Mouse (Mus musculus) G1E-ER4 (cell line): Measurements from ENCODE around the gene Rrp7a. TPM values are rescaled to one million over a fixed set of nuclear protein-coding genes. Genes with fewer than 3 reads are reported as not detected.

Source experiments
- GATA1 ChIP-seq: IDR thresholded peaks from one replicate; pipeline ENCODE4 v1.8.0; 2012; ENCODE audit warnings: low read length, inconsistent platforms
- polyA plus RNA-seq: library from polyadenylated mRNA; stranded (reverse); fragments of >175 nt; gene quantifications from 2 replicates; pipeline ENCODE4 v1.2.3, GENCODE M21; 2012

Gene Rrp7a
- polyA plus RNA-seq, 1 experiment = 52.6 TPM

DNA sequence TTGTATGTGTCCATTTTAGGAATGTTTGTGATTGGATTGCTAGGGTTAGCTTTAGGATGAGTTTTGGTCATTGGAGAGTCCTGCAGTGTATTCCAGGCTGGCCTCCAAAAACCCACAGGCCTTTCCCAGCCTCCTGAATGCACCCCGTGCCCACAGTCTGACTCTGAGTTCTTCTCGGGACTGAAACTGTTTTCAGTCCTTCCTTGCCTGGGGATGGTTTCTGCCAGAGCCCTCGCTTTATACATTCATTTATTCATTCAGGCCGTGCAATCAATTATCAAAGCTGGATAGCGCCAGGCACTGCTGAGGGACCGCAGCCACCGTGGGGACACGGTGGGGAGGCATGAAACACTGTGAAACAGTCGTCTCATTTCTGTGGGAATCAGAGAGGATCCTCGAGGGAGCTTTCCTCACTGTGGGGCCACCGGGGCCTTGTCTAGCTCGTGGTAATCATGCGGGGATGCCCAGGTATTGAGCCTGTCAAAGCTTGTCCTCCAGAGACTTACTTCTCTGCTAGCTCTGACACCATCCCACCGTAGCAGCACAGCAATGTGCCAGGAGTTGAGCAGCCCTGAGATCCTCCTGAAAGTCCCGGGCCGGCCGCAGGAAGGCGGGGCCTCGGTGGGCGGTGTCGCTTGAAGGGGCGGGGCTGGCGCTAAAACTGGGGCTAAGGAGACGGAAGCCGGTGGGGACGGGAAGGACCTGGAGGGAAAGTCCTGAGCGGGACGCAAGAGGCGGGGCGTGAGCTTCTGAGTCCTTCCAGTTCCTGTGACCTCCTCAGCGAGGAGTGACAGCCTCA is 22.9 kb downstream of the Rrp7a start:
- TF ChIP-seq GATA1 = no peak

DNA sequence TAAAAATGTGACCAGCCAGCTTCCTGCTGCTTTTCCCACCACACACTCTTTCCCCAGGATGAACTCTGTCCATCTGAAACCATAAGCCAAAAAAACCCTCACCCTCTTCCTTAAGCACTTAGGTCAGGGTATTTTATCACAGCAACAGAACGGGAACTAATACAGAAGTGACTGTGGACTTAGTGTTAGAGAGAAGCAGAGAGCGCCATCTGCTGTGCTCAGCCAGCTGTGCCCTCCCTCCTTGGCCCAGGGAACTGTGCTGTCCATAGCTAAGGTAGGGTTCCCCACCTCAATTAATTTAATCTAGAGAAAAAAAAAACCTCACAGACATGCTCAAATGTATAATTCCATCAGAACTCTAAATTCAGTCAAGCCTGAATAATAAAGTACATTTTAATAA is 26.7 kb downstream of the Rrp7a start:
- no peak for TF ChIP-seq GATA1

DNA sequence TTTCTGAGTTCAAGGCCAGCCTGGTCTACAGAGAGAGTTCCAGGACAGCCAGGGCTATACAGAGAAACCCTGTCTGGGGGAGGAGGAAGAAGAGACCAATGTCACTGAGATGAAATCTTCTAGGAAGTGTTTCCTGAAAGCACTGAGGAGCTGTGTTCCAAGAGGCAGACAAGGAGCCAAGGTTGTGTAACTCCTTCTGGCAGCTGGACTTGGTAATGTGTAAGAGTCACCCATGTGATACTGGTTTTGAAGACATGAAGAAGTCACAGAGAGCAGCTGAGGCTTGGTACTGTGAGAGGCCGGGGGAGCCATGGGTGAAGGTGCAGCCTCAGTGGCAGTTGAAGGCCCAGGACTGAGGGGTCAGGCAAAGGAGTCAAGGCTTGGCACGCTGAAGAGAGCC is 28.9 kb downstream of the Rrp7a start:
- no peak for TF ChIP-seq GATA1

DNA sequence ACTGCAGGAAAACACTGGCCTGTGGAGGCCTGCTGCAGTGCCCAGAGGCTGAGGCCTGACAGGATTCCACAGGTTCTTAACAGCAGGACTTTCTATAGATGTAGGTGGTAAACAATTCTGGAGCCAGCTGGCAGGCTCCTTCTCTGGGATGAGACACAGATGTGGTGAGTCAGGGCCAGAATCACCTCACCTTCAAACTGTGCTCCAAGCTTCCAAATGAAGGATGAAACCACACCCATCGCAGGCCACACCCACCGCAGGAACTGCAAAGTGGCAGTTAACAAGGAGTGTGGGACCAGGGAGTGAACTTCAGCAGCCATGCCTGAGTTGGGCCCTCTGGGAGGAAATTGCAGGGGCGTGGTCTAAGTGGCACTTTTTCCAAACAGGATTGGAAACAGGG is 31.7 kb downstream of the Rrp7a start:
- no peak for TF ChIP-seq GATA1

DNA sequence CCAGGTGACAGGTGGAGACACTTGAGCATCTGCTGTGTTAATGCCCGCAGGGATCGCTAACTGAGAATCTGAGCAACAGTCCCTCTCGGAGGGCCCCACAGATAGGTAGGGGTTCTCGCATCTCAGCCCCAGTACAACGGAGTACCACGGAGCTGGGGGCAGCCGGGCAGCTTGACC is 33.3 kb downstream of the Rrp7a start, which contains the start of gene Serhl:
Serhl (plus strand) TSS at position 78 of the 177 bp plus-strand sequence.
- no peak for TF ChIP-seq GATA1

DNA sequence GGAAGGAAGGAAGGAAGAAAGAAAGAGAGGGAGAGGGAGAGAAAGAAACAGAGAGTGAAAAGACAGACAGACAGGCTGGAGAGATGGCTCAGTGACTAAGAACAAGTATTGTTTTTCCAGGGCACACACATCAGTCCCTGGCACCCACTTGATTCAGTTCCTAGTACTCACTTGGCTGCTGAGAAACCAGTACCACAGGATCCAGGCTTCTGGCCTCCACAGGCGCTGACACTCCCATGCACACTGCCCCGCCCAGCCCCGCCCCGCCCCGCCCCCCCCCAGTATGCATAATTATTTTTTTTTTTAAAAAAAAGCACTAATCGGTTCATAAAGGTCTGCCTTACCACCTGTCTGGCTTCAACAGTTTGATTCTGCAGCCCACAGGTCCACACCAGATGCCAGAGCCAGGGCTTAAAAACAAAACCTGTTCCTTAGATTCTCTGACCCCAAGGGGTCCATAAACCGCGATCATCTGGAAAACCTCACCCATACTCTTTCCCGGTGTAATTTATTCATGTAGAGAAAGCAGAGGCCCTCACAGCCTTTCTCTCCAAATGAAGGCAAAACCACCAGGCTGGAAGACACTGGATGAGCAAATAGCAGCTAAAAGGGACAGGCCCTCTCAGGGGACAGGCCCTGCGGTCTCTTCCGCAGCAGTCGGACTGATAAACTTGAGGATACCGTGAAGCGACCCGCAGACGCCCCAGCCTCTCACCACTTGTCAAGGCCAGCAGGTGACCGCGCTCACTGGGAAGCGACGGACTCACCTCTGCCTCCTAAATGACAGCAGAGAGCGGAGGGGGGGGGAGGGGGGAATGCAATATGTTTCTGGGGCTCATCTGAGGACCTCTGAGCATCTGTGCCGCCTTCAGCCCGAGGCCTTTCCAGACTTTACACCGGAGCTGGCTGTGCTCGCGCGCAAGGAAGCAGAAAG is 33.8 kb downstream of the Rrp7a start:
- no peak for TF ChIP-seq GATA1

DNA sequence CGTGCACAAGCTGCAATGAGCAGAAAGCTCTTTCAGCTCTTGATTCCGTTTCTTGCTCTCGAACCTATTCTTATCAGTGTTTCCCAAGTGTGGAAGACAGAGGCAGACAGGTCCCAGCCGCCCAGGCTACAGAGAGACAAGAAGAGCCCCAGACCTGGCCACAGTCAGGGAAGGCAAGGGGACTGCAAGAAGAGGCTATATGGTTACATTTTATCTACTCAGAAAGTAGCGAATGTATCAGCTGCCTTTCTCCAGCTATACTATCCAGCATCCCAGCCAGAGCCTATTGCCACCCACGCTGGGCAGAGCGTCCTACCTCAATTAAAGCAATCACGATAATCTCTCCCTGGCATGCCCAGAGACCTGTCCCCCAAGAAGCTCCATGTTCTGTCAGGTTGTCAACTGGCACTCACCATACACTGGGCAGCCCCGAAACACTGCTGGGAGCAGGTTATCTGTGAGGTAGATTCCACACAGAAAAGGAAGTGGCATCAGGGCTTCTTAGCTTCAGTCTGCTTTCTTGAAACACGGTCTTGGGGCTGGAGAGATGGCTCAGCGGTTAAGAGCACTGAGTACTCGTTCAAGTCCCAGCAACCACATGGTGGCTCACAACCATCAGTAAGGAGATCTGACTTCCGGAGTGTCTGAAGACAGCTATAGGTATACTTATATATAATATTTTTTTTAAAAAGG is 35.8 kb downstream of the Rrp7a start:
- TF ChIP-seq GATA1 = no peak

DNA sequence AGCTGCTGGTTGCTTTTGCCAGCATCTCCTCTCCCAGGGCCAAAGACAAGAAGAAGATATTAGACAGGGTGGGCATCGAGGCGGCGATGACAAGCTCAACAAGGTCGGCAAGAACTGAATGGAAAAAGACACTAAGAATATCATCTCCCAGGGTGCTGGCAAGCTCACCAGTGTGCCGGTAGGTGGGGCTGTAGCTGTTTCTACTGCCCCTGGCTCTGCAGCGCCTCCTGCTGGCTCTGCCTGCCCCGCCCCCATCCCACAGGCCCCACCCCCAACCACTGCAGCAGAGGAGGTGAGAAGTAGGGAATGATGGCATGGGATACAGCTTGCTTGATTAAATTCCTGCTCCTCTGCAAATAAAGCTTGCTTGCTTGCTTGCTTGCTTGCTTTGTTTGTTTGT is 36.7 kb downstream of the Rrp7a start:
- TF ChIP-seq GATA1 = no peak

DNA sequence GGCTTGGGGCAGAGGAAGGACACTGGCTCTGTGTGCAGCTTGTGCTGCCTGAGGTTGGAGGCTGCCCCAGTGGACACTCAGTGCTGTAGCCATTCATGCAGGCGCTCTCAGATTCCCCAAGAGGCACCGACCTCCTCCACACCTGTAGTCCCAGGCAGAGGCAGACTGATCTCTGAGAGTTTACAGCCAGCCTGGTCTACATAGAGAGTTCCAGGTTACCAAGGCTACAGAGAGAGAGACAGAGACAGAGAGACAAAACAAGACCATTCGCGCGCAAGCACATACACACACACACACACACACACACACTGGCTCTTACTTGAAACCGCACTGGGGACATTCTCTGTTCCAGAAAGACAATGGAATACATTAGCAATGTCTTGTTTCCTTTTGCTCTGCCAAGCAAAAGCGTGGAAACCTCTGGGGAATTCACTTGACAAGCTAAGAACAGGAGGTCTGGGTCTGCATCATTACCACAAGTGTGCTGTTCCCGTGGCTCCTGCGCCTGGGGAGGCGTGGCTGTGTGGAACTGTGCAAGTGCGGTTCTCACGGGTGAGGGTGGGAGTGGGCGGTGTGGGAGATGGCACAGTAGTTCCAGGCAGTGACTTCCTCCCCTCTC is 38.5 kb downstream of the Rrp7a start:
- TF ChIP-seq GATA1 = no peak

DNA sequence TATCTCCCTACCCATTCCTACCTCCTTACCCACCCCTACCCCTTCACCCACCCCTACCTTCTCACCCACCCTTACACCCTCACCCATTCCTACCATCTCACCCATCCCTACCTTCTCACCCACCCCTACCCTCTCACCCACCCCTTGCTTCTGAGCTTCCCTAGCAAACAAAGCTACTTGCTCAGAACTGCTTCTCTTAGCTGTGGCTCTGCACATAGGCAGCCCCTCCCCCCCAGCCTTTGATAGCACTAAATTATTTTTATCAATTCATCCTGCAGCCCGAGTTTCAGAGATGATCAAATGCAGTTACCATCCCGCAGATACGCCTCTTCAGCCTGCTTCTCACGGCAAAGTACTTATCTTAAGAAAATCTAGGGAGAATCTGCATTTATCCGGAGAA is 39.1 kb downstream of the Rrp7a start:
- no peak for TF ChIP-seq GATA1

DNA sequence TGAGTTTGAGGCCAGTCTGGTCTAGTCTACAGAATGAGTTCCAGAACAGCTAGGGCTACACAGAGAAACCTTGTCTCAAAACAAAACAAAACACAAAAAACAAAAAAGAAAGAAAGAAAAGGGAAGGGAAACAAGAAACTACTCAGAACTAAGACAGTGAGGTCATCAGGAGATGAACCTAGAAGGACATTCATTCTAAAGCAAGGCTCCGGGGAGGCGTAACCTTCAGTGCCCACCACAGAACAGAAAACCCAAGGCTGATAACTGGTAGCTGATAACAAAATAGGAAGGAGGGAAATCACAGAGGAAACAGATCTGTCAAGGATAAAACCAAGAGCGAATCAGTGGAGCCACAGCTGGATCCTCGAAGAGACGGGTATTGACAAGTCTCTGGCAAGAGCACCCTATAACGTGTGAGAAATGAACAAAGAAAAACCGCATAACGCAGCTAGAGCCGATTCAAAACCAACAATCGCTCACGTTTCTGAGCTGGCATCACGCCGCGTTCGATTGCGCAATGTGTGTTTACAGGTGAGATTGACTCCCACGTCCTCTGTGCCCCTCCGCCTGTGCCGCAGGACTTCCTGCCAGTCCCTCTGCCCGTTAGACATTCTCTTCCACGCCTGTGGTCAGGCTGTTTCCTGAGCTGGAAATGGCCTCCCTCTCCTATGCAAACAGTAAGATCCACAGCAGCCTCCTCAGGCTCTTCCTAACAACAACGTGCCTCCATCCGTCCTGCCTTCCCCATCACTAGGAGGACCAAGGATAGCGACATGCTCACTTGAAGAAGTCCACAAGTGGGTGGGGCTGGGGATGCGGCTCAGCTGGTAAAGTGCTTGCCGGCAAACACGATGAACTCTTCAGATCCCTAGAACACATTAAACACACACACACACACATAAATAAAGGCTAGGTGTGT is 46.7 kb downstream of the Rrp7a start:
- TF ChIP-seq GATA1 = no peak

DNA sequence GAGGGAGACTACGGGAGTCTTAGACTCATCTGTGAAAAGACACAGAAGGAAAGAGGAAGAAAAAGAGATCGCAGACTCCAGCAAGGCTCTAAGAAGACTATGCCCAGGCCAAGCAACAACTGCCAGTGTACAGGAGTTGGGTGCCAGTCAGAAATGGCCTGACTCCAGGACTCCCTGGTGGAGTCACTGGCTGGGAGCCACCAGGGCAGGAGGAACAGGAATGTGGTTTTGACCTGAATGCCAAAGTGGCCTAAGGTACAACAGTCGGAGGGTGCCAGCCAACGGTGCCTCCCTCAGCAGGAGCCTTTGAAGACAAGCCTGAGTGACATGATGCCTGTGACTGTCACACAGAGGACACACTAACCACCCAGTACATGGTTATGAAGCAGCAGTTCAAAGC is 48.4 kb downstream of the Rrp7a start:
- TF ChIP-seq GATA1 = no peak

DNA sequence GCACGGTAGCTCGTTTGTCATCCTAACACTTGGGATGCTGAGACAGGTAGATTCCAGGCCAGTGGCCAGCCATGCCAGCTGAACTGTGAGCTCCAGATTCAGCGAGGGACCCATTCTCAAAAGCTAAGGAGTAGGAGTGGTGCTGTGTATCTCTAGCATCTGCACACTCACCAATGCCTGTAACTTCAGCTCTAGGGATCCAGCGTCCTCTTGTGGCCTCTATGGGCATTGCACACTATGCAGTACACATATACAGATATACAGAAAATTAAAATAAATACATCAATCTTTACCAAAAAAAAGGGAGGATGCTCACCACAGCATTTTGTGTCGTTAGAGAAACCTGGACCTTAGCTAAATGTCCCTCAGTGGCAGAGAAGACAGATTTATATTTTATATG is 50.8 kb downstream of the Rrp7a start:
- no peak for TF ChIP-seq GATA1

DNA sequence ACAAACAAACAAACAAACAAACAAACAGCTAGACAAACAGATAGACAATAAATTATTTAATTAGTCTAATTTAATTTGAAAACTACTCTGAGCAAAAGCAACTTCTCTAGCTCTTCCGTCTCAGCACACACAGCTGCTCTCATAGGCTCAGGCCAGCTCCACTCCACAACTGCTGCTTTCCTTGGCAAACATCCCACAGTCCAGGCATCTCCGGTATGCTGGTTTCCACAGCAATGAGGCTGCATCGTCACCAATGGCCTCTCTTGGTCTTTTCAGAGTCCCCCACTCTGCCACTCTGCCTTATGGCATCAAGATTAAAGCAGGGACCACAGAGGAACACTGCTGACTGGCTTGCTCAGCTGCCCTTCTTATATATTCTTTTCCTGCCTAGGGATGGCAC is 51.7 kb downstream of the Rrp7a start:
- no peak for TF ChIP-seq GATA1

DNA sequence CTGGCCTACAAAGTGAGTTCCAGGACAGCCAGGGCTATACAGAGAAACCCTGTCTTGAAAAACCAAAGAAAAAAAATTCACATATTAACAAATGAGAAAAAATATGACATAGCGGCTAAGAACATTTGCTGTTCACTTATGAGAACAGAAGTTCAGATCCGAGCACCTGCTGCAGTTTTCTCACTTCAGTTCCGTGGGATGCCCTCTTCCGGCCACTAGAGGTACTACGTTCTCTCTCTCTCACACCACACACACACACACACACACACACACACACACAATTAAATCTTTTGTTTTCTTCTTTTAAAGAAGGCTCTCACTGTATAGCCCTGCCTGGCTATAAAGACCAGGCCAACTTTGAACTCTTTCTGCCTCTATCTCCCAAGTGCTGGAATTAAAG is 54.3 kb downstream of the Rrp7a start:
- no peak for TF ChIP-seq GATA1
